Mouse (Mus musculus): ENCODE results near the gene Ly6c1. TPM values are rescaled to one million over a fixed set of nuclear protein-coding genes. Genes with fewer than 3 reads are reported as not detected.

Gene Ly6c1
- total RNA-seq, 2 experiments from 2014 or later = 18.4 to 25.6 TPM

Other genes starting within 250 kb of the Ly6c1 start
- not detected for gene Gml2, start 229.8 kb downstream of the Ly6c1 start, total RNA-seq (2021)
- gene 2010109I03Rik, start 151.8 kb downstream of the Ly6c1 start, total RNA-seq (2021) = under 1 TPM in 1 of 2 experiments, not detected in 1; 0.24 TPM
- gene Ly6i, start 65.4 kb downstream of the Ly6c1 start, total RNA-seq (2021) = not detected
- gene Ly6a, start 50.8 kb downstream of the Ly6c1 start, total RNA-seq (2021) = 1 to 10 TPM; 4.9 to 6.1 TPM
- 1 to 10 TPM in 1 of 2 experiments, under 1 TPM in 1; 0.55 to 1.2 TPM for gene Ly6c2, start 63.1 kb upstream of the Ly6c1 start, total RNA-seq (2021)
- gene Ly6g, start 106.4 kb upstream of the Ly6c1 start, total RNA-seq (2021) = not detected
- gene BC025446, start 167.5 kb upstream of the Ly6c1 start, total RNA-seq (2021) = not detected
- gene Ly6f, start 219.6 kb upstream of the Ly6c1 start, total RNA-seq (2021) = not detected